Mouse (Mus musculus) CH12.LX (cell line): Measurements from ENCODE around the gene Dlx2. TPM values are rescaled to one million over a fixed set of nuclear protein-coding genes. Genes with fewer than 3 reads are reported as not detected.
A peak's percentile ranks its signal among the peaks of the same experiment; 100 is the strongest.

Experiments used
- DNase-seq: peaks from one replicate; pipeline ENCODE4 v3.0.0-alpha.2; 2013; ENCODE audit errors: extremely low read depth
- H3K27ac ChIP-seq: 2 replicates; pipeline ENCODE4 v1.5.1; 2012; ENCODE audit warnings: low read depth, mild to moderate bottlenecking, control low read depth, moderate library complexity; ENCODE audit not compliant: insufficient read depth
- H3K27me3 ChIP-seq: replicated peaks from 2 replicates; pipeline ENCODE3; 2012; ENCODE audit warnings: inconsistent platforms
- H3K36me3 ChIP-seq, 2 experiments: replicated peaks in 1 of 2; 2 replicates each; pipeline versions ENCODE3 to v1.6.1; 2012; ENCODE audit warnings: inconsistent platforms in 1 of 2, low read length in 1 of 2, mild to moderate bottlenecking in 1 of 2, mixed read lengths in 1 of 2, moderate library complexity in 1 of 2; ENCODE audit not compliant: control insufficient read depth in 1 of 2, insufficient read depth in 1 of 2
- H3K4me1 ChIP-seq, 2 experiments: 2 replicates each; pipeline ENCODE4 v1.6.1; 2012; ENCODE audit warnings: inconsistent platforms in 1 of 2, moderate library complexity in 1 of 2; ENCODE audit not compliant: insufficient read depth in 2 of 2, control insufficient read depth in 1 of 2
- H3K4me2 ChIP-seq: 2 replicates; pipeline ENCODE4 v1.6.1; 2012; ENCODE audit warnings: low read depth, mild to moderate bottlenecking, control low read depth; ENCODE audit not compliant: poor library complexity, insufficient read depth, severe bottlenecking
- H3K4me3 ChIP-seq, 3 experiments: fragments of 150-350 bp in 1 of 3; sonication (generic) in 1 of 3; replicated peaks in 1 of 3; 2 replicates each; pipeline versions ENCODE3 to v1.5.1; 2011 to 2012; ENCODE audit warnings: low read depth in 2 of 3, low read length in 2 of 3, mild to moderate bottlenecking in 2 of 3, moderate library complexity in 2 of 3, control low read depth in 1 of 3, improper control_type of control experiment in 1 of 3, inconsistent platforms in 1 of 3, mixed read lengths in 1 of 3; ENCODE audit not compliant: poor library complexity in 1 of 3
- H3K79me2 ChIP-seq: replicated peaks from 2 replicates; pipeline ENCODE4 v1.6.1; 2012; ENCODE audit warnings: mild to moderate bottlenecking, moderate library complexity; ENCODE audit not compliant: control insufficient read depth, poor library complexity, insufficient read depth, severe bottlenecking; ENCODE audit errors: extremely low read depth
- H3K9ac ChIP-seq: 2 replicates; pipeline ENCODE4 v1.6.1; 2012; ENCODE audit warnings: low read depth, mild to moderate bottlenecking, control low read depth, moderate library complexity; ENCODE audit not compliant: insufficient read depth
- H3K9me3 ChIP-seq: replicated peaks from 2 replicates; pipeline ENCODE3; 2012; ENCODE audit warnings: low read length, inconsistent platforms, mixed read lengths
- CHD1 ChIP-seq: IDR thresholded peaks from 2 replicates; pipeline ENCODE4 v1.6.1; 2012; ENCODE audit warnings: low read depth, low read length, improper control_type of control experiment, inconsistent platforms
- CTCF ChIP-seq, 2 experiments: IDR thresholded peaks in 1 of 2; conservative IDR thresholded peaks in 1 of 2; 2 replicates each; pipeline ENCODE4 v1.5.1; 2011 to 2012; ENCODE audit warnings: low read depth in 2 of 2, low read length in 2 of 2, improper control_type of control experiment in 1 of 2, inconsistent platforms in 1 of 2, mild to moderate bottlenecking in 1 of 2, moderate library complexity in 1 of 2
- E2F4 ChIP-seq: IDR thresholded peaks from 2 replicates; pipeline ENCODE4 v1.6.1; 2011; ENCODE audit warnings: low read depth, low read length, improper control_type of control experiment; ENCODE audit not compliant: insufficient replicate concordance
- ELF1 ChIP-seq: IDR thresholded peaks from 2 replicates; pipeline ENCODE4 v1.6.1; 2014; ENCODE audit warnings: low read depth, mild to moderate bottlenecking, inconsistent platforms, low read length, improper control_type of control experiment
- EP300 ChIP-seq: IDR thresholded peaks from 2 replicates; pipeline ENCODE4 v1.6.1; 2011; ENCODE audit warnings: low read length, improper control_type of control experiment
- ETS1 ChIP-seq: conservative IDR thresholded peaks from 2 replicates; pipeline ENCODE4 v1.6.1; 2012; ENCODE audit warnings: low read depth, mild to moderate bottlenecking, inconsistent platforms, low read length, improper control_type of control experiment, moderate library complexity
- GABPA ChIP-seq: IDR thresholded peaks from 2 replicates; pipeline ENCODE4 v1.6.1; 2012; ENCODE audit warnings: low read depth, low read length, improper control_type of control experiment, inconsistent platforms; ENCODE audit not compliant: insufficient replicate concordance
- HCFC1 ChIP-seq: IDR thresholded peaks from 2 replicates; pipeline ENCODE4 v1.6.1; 2012; ENCODE audit warnings: low read depth, mild to moderate bottlenecking, inconsistent platforms, low read length, improper control_type of control experiment
- JUND ChIP-seq: conservative IDR thresholded peaks from 2 replicates; pipeline ENCODE4 v1.6.1; 2011; ENCODE audit warnings: low read depth, low read length, improper control_type of control experiment
- KAT2A ChIP-seq: IDR thresholded peaks from 2 replicates; pipeline ENCODE4 v1.6.1; 2012; ENCODE audit warnings: low read length, improper control_type of control experiment, inconsistent platforms; ENCODE audit not compliant: insufficient replicate concordance
- MAX ChIP-seq: IDR thresholded peaks from 2 replicates; pipeline ENCODE4 v1.6.1; 2011; ENCODE audit warnings: low read length, improper control_type of control experiment
- PAX5 ChIP-seq: IDR thresholded peaks from 2 replicates; pipeline ENCODE4 v1.6.1; 2012; ENCODE audit warnings: low read length, inconsistent platforms, mixed read lengths
- POLR2A ChIP-seq: IDR thresholded peaks from 2 replicates; pipeline ENCODE4 v1.6.1; 2011; ENCODE audit warnings: low read depth, mild to moderate bottlenecking, improper control_type of control experiment, low read length
- RCOR1 ChIP-seq: conservative IDR thresholded peaks from 2 replicates; pipeline ENCODE4 v1.6.1; 2012; ENCODE audit warnings: low read depth, mild to moderate bottlenecking, inconsistent platforms, low read length, improper control_type of control experiment
- TBP ChIP-seq: conservative IDR thresholded peaks from 2 replicates; pipeline ENCODE4 v1.6.1; 2011; ENCODE audit warnings: low read depth, low read length, improper control_type of control experiment
- TCF12 ChIP-seq: IDR thresholded peaks from 2 replicates; pipeline ENCODE4 v1.6.1; 2014; ENCODE audit warnings: low read depth, mild to moderate bottlenecking, inconsistent platforms, low read length, improper control_type of control experiment
- UBTF ChIP-seq: IDR thresholded peaks from 2 replicates; pipeline ENCODE4 v1.6.1; 2012; ENCODE audit warnings: low read depth, mild to moderate bottlenecking, inconsistent platforms, low read length, improper control_type of control experiment, moderate library complexity
- ZC3H11A ChIP-seq: IDR thresholded peaks from 2 replicates; pipeline ENCODE4 v1.6.1; 2012; ENCODE audit warnings: low read depth, mild to moderate bottlenecking, inconsistent platforms, low read length, improper control_type of control experiment
- dilution Hi-C: fragments of 300-500 bp; cut with MboI; formaldehyde crosslinking; loops from 2 replicates; pipeline ENCODE4 v1.14.3; 2020; ENCODE audit warnings: low sequenced_read_pairs; ENCODE audit not compliant: extremely low pct_unique_long_range_greater_than_20kb, extremely low pct_ligation_motif_present
- in situ Hi-C: fragments of 300-500 bp; cut with MboI; formaldehyde crosslinking; loops from 3 replicates; pipeline ENCODE4 v1.14.3; 2019; ENCODE audit warnings: low sequenced_read_pairs, low pct_ligation_motif_present, low pct_unique_long_range_greater_than_20kb, mixed read lengths
- polyA plus RNA-seq: library from polyadenylated mRNA; unstranded; fragments of >175 nt; gene quantifications from 2 replicates; pipeline ENCODE4 v1.2.1, GENCODE M21; 2012; ENCODE audit warnings: low read depth; ENCODE audit not compliant: insufficient read length
- total RNA-seq, 2 experiments: library from RNA; depleted of rRNA; stranded (reverse); fragments of 300-350 nt in 1 of 2; fragments of >200 nt in 1 of 2; gene quantifications; 2 replicates each; pipeline ENCODE4 v1.2.3; 2012 to 2014

Dlx2 gene
- total and polyA plus RNA-seq, 3 experiments = not detected

DNA sequence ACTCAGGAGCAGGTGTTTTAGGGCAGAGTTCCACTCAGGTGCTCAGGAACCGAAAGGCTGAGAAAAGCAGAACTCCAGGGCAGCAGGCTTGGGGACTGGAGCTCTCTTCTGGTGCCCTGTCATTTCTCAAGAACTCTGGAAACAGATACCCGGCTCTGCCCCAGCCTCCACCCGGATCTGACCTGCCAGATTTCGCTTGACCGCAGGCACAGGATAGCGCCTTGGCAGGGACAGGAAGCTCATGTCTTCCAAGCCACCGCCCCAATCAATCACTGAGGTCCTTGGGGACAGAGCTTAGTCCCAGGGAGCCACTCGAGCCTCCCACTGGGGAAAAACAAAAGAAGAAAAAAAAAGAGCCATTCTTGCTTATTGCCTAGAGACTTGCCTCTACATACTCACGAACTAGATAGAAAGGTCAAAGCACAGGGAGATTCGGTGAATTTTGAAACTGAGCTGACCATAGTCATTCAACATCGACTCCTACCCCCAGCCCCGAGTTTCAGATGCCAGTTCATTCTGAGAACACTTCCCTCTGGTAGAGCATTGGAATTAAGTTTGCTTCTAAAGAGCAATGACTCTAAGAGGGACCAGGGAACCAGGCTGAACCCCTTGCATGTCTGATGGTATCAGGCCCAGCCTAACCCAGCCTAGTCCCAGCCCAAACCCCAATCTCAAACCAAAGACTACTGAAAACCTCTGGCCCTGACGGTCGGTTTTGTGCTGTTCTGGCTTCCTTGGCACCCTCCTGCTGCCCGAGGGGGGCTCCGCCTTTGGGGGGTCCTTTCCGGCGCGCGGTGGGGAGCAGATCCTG is 12.1 kb downstream of the Dlx2 start:
- Histone ChIP-seq H3K79me2 (no peaks in the 10 kb centered on the region), H3K9me3 (peaks cover 11% of the 10 kb centered on the region), H3K27ac (no peak overlapping the region), H3K4me1 (peaks cover 0 to 11% of the 10 kb centered on the region in 2 experiments; a peak in 2 of 4 replicates), H3K27me3 (no peaks in the 10 kb centered on the region), H3K9ac (no peak overlapping the region), H3K4me3 (no peak overlapping the region), H3K36me3 (no peaks in the 10 kb centered on the region), H3K4me2 (peak overlapping the region; percentile 68; the same call in 1 of the 2 replicates)
- no peak for DNase-seq
- no peak for TF ChIP-seq E2F4
- TF ChIP-seq RCOR1 = no peak
- no peak for TF ChIP-seq TBP
- no peak for TF ChIP-seq JUND
- no peak for TF ChIP-seq CHD1
- in situ Hi-C loops (loop anchor here (25.0 kb wide), 1 partner anchor 247 kb away; no protein-coding TSS in a partner anchor), dilution Hi-C loops (no loop called here)

DNA sequence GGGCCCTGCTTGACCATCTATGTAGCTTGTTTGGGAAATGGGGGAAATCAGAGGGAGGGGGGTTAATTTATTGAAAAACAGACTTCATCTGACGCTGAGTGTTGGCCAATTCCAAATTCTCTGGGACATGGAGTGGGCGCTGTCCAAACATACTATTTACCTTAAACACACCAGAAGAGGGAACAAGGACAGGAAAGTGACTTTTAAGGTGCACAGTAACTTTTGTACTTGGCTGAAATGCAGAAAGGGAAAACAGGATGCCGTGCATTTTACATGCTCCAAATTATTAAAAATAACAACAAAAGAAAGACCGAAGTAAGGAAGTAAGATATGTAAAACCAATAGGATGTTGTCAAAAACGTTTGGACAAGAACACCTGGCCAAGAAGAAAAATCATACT is 13.5 kb downstream of the Dlx2 start:
- Histone ChIP-seq H3K36me3 (no peaks in the 10 kb centered on the region), H3K4me3 (no peak overlapping the region), H3K9ac (no peak overlapping the region), H3K27me3 (no peaks in the 10 kb centered on the region), H3K4me1 (peaks cover 0 to 11% of the 10 kb centered on the region in 2 experiments; a peak in 2 of 4 replicates), H3K9me3 (peaks cover 23% of the 10 kb centered on the region), H3K27ac (no peak overlapping the region), H3K4me2 (no peak overlapping the region), H3K79me2 (no peaks in the 10 kb centered on the region)
- in situ Hi-C loops = loop anchor here (25.0 kb wide), 1 partner anchor 246 kb away; no protein-coding TSS in a partner anchor
- TF ChIP-seq KAT2A (no peak), TCF12 (no peak), RCOR1 (no peak), UBTF (no peak), E2F4 (no peak), POLR2A (no peak), CTCF (conservative IDR thresholded peaks at IDR 0.05 in 1 of 2, IDR thresholded peaks at IDR 0.05 in 1 of 2; ENCODE audit: low read depth in 2 of 2, low read length in 2 of 2) (no peak), ZC3H11A (no peak), ELF1 (no peak), ETS1 (no peak), MAX (no peak), PAX5 (no peak), EP300 (no peak), HCFC1 (no peak), GABPA (no peak)
- no peak for DNase-seq
- dilution Hi-C loops = no loop called here
